Mouse (Mus musculus) liver, adult 2 months (tissue): ENCODE results near the gene Bzw2. TPM values are rescaled to one million over a fixed set of nuclear protein-coding genes. Genes with fewer than 3 reads are reported as not detected.

Source experiments
- DNase-seq: peaks from one replicate; pipeline ENCODE4 v3.0.0-alpha.2; 2011; ENCODE audit warnings: low read depth, low spot score; ENCODE audit errors: extremely low read depth
- H3K27ac ChIP-seq: fragments of 200-500 bp; replicated peaks from 2 replicates; pipeline ENCODE4 v1.5.1; 2012; ENCODE audit warnings: low read depth, mild to moderate bottlenecking, control low read depth, inconsistent platforms, low read length; ENCODE audit not compliant: insufficient read depth
- H3K27me3 ChIP-seq: fragments of 200-500 bp; 2 replicates; pipeline ENCODE4 v1.6.1; 2012; ENCODE audit warnings: mild to moderate bottlenecking, moderate library complexity, low read length, inconsistent platforms; ENCODE audit not compliant: control insufficient read depth, insufficient read depth
- H3K36me3 ChIP-seq: fragments of 200-500 bp; 2 replicates; pipeline ENCODE4 v1.6.1; 2012; ENCODE audit warnings: low read length, inconsistent platforms; ENCODE audit not compliant: control insufficient read depth, insufficient read depth
- H3K4me1 ChIP-seq: fragments of 200-500 bp; 2 replicates; pipeline ENCODE4 v1.6.1; 2011; ENCODE audit warnings: low read length; ENCODE audit not compliant: control insufficient read depth, insufficient read depth
- H3K4me3 ChIP-seq: fragments of 200-500 bp; 2 replicates; pipeline ENCODE4 v1.5.1; 2011; ENCODE audit warnings: low read depth, mild to moderate bottlenecking, control low read depth, low read length, moderate library complexity; ENCODE audit not compliant: insufficient read depth
- H3K79me2 ChIP-seq: fragments of 200-500 bp; 2 replicates; pipeline ENCODE4 v1.6.1; 2012; ENCODE audit warnings: inconsistent platforms, mild to moderate bottlenecking, low read length, moderate library complexity; ENCODE audit not compliant: control insufficient read depth, insufficient read depth
- H3K9ac ChIP-seq: fragments of 200-500 bp; 2 replicates; pipeline ENCODE4 v1.6.1; 2012; ENCODE audit warnings: low read depth, mild to moderate bottlenecking, control low read depth, inconsistent platforms, low read length
- CTCF ChIP-seq: fragments of 200-500 bp; IDR thresholded peaks from 2 replicates; pipeline ENCODE4 v1.5.1; 2011; ENCODE audit warnings: low read depth, low read length, control low read depth
- POLR2A ChIP-seq: fragments of 200-500 bp; IDR thresholded peaks from 2 replicates; pipeline ENCODE4 v1.6.1; 2011; ENCODE audit warnings: low read length, control low read depth; ENCODE audit not compliant: insufficient read depth; ENCODE audit errors: extremely low read depth
- WGBS: fragments of 180-500 bp; shearing (Covaris S2); methylation state at CpG from one replicate; pipeline ENCODE4 v1.1.7; 2018; 5-methylcytosine and 5-hydroxymethylcytosine counted together
- polyA plus RNA-seq: library from polyadenylated mRNA; depleted of rRNA; stranded (reverse); fragments of >200 nt; gene quantifications from 2 replicates; pipeline ENCODE4 v1.2.3, GENCODE M21; 2012
- total RNA-seq: library from RNA; depleted of rRNA; stranded (reverse); fragments of >200 nt; gene quantifications from 2 replicates; pipeline ENCODE4 v1.2.3, GENCODE M21; 2014

Bzw2 gene
- total and polyA plus RNA-seq, 2 experiments: 2.4 to 7.5 TPM

- 87% methylated on average over 5 of the region's 5 CpGs for WGBS
- Histone ChIP-seq H3K27me3 (no peaks in the 10 kb centered on the region), H3K36me3 (peaks cover 10% of the 10 kb centered on the region; the same call in 1 of the 2 replicates), H3K27ac (no peak overlapping the region), H3K9ac (no peak overlapping the region), H3K4me1 (no peaks in the 10 kb centered on the region), H3K4me3 (no peak overlapping the region), H3K79me2 (no peaks in the 10 kb centered on the region; the same call in 1 of the 2 replicates)
- no peak for TF ChIP-seq CTCF
- TF ChIP-seq POLR2A: no peak
- DNase-seq: no peak
Observed at GRCm38 (mm10) chr12:36133547-36133946, 24.3 kb downstream of the Bzw2 start.

- Histone ChIP-seq H3K27ac (no peak overlapping the region), H3K36me3 (peaks cover 10% of the 10 kb centered on the region; the same call in 1 of the 2 replicates), H3K4me1 (no peaks in the 10 kb centered on the region), H3K4me3 (no peak overlapping the region), H3K27me3 (no peaks in the 10 kb centered on the region), H3K9ac (no peak overlapping the region), H3K79me2 (no peaks in the 10 kb centered on the region; the same call in 1 of the 2 replicates)
- WGBS: 93% methylated on average over 3 of the region's 3 CpGs
- no peak for TF ChIP-seq CTCF
- TF ChIP-seq POLR2A: no peak
- DNase-seq: no peak
Observed at GRCm38 (mm10) chr12:36132668-36133067, 25.2 kb downstream of the Bzw2 start.

GRCm38 (mm10) chr12:36132254-36132653, 25.6 kb downstream of the Bzw2 start:
- DNase-seq: no peak
- H3K79me2 ChIP-seq: no peaks in the 10 kb centered on the region; the same call in 1 of the 2 replicates
- peaks cover 10% of the 10 kb centered on the region; the same call in 1 of the 2 replicates for H3K36me3 ChIP-seq
- no peaks in the 10 kb centered on the region for H3K27me3 ChIP-seq
- WGBS: 99% methylated on average over 2 of the region's 2 CpGs
- H3K4me1 ChIP-seq: no peaks in the 10 kb centered on the region
- no peak overlapping the region for H3K27ac ChIP-seq
- TF ChIP-seq POLR2A (no peak), CTCF (no peak)
- H3K9ac ChIP-seq: no peak overlapping the region
- H3K4me3 ChIP-seq: no peak overlapping the region

- Histone ChIP-seq H3K36me3 (peaks cover 10% of the 10 kb centered on the region), H3K4me1 (no peaks in the 10 kb centered on the region), H3K79me2 (no peaks in the 10 kb centered on the region), H3K9ac (no peak overlapping the region), H3K27me3 (no peaks in the 10 kb centered on the region), H3K27ac (no peak overlapping the region), H3K4me3 (no peak overlapping the region)
- DNase-seq: no peak
- WGBS: 97% methylated on average over 5 of the region's 5 CpGs
- TF ChIP-seq POLR2A: no peak
- no peak for TF ChIP-seq CTCF
Observed at GRCm38 (mm10) chr12:36129826-36130225, 28.1 kb downstream of the Bzw2 start.

GRCm38 (mm10) chr12:36126049-36126448, 31.8 kb downstream of the Bzw2 start:
- H3K27me3 ChIP-seq: no peaks in the 10 kb centered on the region
- WGBS: 96% methylated on average over 5 of the region's 5 CpGs
- no peaks in the 10 kb centered on the region for H3K4me1 ChIP-seq
- H3K4me3 ChIP-seq: no peak overlapping the region
- no peak for DNase-seq
- H3K27ac ChIP-seq: no peak overlapping the region
- no peak for TF ChIP-seq POLR2A
- TF ChIP-seq CTCF: no peak
- peaks cover 9% of the 10 kb centered on the region for H3K36me3 ChIP-seq
- H3K79me2 ChIP-seq: no peaks in the 10 kb centered on the region
- H3K9ac ChIP-seq: no peak overlapping the region

- Histone ChIP-seq H3K4me3 (no peak overlapping the region), H3K9ac (no peak overlapping the region), H3K4me1 (no peaks in the 10 kb centered on the region), H3K36me3 (peaks cover 11% of the 10 kb centered on the region), H3K27ac (no peak overlapping the region), H3K79me2 (no peaks in the 10 kb centered on the region), H3K27me3 (no peaks in the 10 kb centered on the region)
- WGBS: 93% methylated on average over 3 of the region's 3 CpGs
- TF ChIP-seq POLR2A (no peak), CTCF (no peak)
- DNase-seq: no peak
Observed at GRCm38 (mm10) chr12:36119244-36119643, 38.6 kb downstream of the Bzw2 start.
